ENCODE assay signal across 9 mouse cellular contexts in the genomic region with DNA sequence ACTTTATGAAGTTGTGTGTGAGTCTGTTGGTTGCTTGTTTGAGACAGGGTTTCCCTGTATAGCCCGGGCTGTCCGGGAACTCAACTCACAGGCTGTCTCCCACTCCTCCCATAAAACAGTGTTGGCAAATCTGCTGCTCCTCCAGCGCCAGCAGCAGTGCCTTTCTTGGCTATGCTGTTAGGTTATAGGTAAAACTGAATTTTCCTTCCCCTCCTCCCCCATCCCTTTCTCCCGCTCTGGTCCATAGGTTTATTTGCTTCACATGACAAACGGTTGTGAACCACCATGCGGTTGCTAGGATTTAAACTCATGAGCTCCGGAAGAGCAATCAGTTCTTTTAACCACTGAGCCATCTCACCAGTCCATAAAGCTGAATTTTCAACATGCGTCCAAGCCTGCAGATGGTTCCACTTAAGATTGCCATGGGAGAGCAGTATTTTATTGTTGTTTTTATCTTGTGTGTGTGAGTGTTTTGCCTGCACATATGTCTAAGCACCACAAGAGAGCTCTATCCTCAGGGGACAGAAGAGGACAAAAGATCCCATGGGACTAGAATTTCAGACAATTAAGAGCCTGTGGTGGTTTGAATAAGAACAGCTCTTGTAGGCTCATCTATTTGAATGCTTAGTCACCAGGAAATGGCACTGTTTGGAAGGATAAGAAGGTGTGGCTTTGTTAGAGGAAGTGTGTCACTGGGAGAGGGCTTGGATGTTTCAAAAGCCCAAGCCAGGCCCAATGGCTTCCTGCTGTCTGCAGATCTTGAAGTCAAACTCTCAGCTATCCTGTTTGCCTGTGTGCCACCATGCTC. TPM values are rescaled to one million over a fixed set of nuclear protein-coding genes. Genes with fewer than 3 reads are reported as not detected.
DNase-seq lines count a peak whose midpoint lies in the region; ATAC-seq lines count a peak whose summit lies in the region.
"Had no signal": no experiment of that assay in that cellular context is flagged by ENCODE, and none has a peak within 500 bp of the region (broad histone marks: within the 10 kb centered on the region; RNA-seq: fewer than 3 reads in every experiment).

No protein-coding gene starts in this region.

- peak overlapping the region; percentile 50 for H3K4me2 ChIP-seq in lung, embryonic 15.5 days
- H3K4me2 ChIP-seq in embryonic facial prominence, embryonic 11.5 days (ENCODE audit: low read depth, low read length), result peak overlapping the region; percentile 40
- peak overlapping the region; percentile 40 for H3K4me2 ChIP-seq in stomach, embryonic 14.5 days (replicated peaks; ENCODE audit: low read depth, low read length)

- no peaks in the 10 kb centered on the region for H3K27me3 ChIP-seq in lung, embryonic 15.5 days
- H3K27me3 ChIP-seq in embryonic facial prominence, embryonic 11.5 days (ENCODE audit: control insufficient read depth, insufficient read depth, low read length), result no peaks in the 10 kb centered on the region
- 0 out of 2 replicates have a peak, but pooled peaks cover 3% of the 10 kb centered on the region for H3K27me3 ChIP-seq in limb, embryonic 10.5 days (ENCODE audit: low read depth, poor library complexity, severe bottlenecking)
- no peaks in the 10 kb centered on the region for H3K27me3 ChIP-seq in stomach, embryonic 14.5 days (ENCODE audit: control insufficient read depth, insufficient read depth, low read length)

- peaks cover 14% of the 10 kb centered on the region; the same call in 1 of the 2 replicates for H3K4me1 ChIP-seq in lung, embryonic 15.5 days
- H3K4me1 ChIP-seq in embryonic facial prominence, embryonic 11.5 days (ENCODE audit: control insufficient read depth, insufficient read depth, low read length), result no peaks in the 10 kb centered on the region; the same call in 1 of the 2 replicates
- H3K4me1 ChIP-seq in limb, embryonic 10.5 days, result peaks cover 20% of the 10 kb centered on the region
- H3K4me1 ChIP-seq in stomach, embryonic 14.5 days (ENCODE audit: control insufficient read depth, insufficient read depth, low read length), result no peaks in the 10 kb centered on the region

- peak; percentile 44; the same call in 1 of the 2 replicates for ATAC-seq in lung, embryonic 15.5 days (ENCODE audit: borderline replicate concordance, extremely low read depth, low FRiP score, low TSS enrichment)
- peak; percentile 34; the same call in 1 of the 2 replicates for ATAC-seq in embryonic facial prominence, embryonic 11.5 days (replicated peaks; ENCODE audit: insufficient number of reproducible peaks, low FRiP score, low TSS enrichment, low read depth)
- no peak for ATAC-seq in stomach, embryonic 14.5 days (ENCODE audit: insufficient number of reproducible peaks, insufficient read depth, low FRiP score, low read depth)

- H3K27ac ChIP-seq in lung, embryonic 15.5 days, result no peak overlapping the region
- H3K27ac ChIP-seq in embryonic facial prominence, embryonic 11.5 days (replicated peaks; ENCODE audit: low read depth, low read length), result no peak overlapping the region
- H3K27ac ChIP-seq in limb, embryonic 10.5 days, result peak overlapping the region; percentile 46
- H3K27ac ChIP-seq in stomach, embryonic 14.5 days (ENCODE audit: low read length), result no peak overlapping the region

- H3K4me3 ChIP-seq in lung, embryonic 15.5 days, result peak overlapping the region; percentile 24
- peak overlapping the region; percentile 17; the same call in 1 of the 2 replicates for H3K4me3 ChIP-seq in embryonic facial prominence, embryonic 11.5 days (ENCODE audit: low read depth, low read length)
- peak overlapping the region; percentile 40 for H3K4me3 ChIP-seq in limb, embryonic 10.5 days
- H3K4me3 ChIP-seq in stomach, embryonic 14.5 days (ENCODE audit: low read depth, low read length), result peak overlapping the region; percentile 19
- H3K4me3 ChIP-seq: erythroblast, embryonic 14.5 days had no signal

- no peak for DNase-seq in lung, postnatal 14 days
- peak; percentile 47 for DNase-seq in embryonic facial prominence, embryonic 11.5 days (ENCODE audit: low spot score)
- DNase-seq in limb, embryonic 10.5 days (ENCODE audit: low spot score), result no peak
- no peak for DNase-seq in cerebellum, adult 18-20 months
- no peak for DNase-seq in urinary bladder, postnatal 25 days (ENCODE audit: low spot score)
- DNase-seq in frontal cortex, adult 2 months (ENCODE audit: extremely low spot score in 1 of 2, low spot score in 1 of 2), result no peak

- H3K36me3 ChIP-seq in lung, embryonic 15.5 days, result no peaks in the 10 kb centered on the region
- no peaks in the 10 kb centered on the region for H3K36me3 ChIP-seq in embryonic facial prominence, embryonic 11.5 days (replicated peaks; ENCODE audit: control insufficient read depth, insufficient read depth, low read depth, low read length)
- no peaks in the 10 kb centered on the region for H3K36me3 ChIP-seq in limb, embryonic 10.5 days
- H3K36me3 ChIP-seq in stomach, embryonic 14.5 days (ENCODE audit: control insufficient read depth, insufficient read depth, low read length), result no peaks in the 10 kb centered on the region

- 43% methylated on average over 8 of the region's 8 CpGs for WGBS in lung, embryonic 15.5 days
- 53% methylated on average over 8 of the region's 8 CpGs for WGBS in embryonic facial prominence, embryonic 11.5 days
- 44% methylated on average over 8 of the region's 8 CpGs for WGBS in limb, embryonic 10.5 days
- 41% methylated on average over 8 of the region's 8 CpGs for WGBS in stomach, embryonic 14.5 days

- H3K9ac ChIP-seq in lung, embryonic 15.5 days, result no peak overlapping the region
- peak overlapping the region; percentile 8; the same call in 1 of the 2 replicates for H3K9ac ChIP-seq in embryonic facial prominence, embryonic 11.5 days (replicated peaks; ENCODE audit: low read length)
- 0 out of 2 replicates have a peak overlapping the region, but pooled peaks have one; percentile 4 for H3K9ac ChIP-seq in stomach, embryonic 14.5 days (replicated peaks; ENCODE audit: low read depth, low read length)

- H3K9me3 ChIP-seq in lung, embryonic 15.5 days, result no peaks in the 10 kb centered on the region
- H3K9me3 ChIP-seq in embryonic facial prominence, embryonic 11.5 days (replicated peaks; ENCODE audit: control insufficient read depth, low read length), result no peaks in the 10 kb centered on the region
- no peaks in the 10 kb centered on the region for H3K9me3 ChIP-seq in limb, embryonic 10.5 days (replicated peaks)
- H3K9me3 ChIP-seq in stomach, embryonic 14.5 days (ENCODE audit: control insufficient read depth, low read depth, low read length), result no peaks in the 10 kb centered on the region

RNA-seq across cellular contexts. Expression of gene Tbc1d7, which starts 12.2 kb away (rescaled TPM):
- polyA plus RNA-seq in lung, embryonic 15.5 days (2015; fragmentation: Nextera tagmentation; extraction: Ambion mirVana), result 48.4 and 50.2 TPM in 2 replicates
- 71.5 and 72.9 TPM in 2 replicates for polyA plus RNA-seq in embryonic facial prominence, embryonic 11.5 days (2014; fragmentation: Nextera tagmentation; extraction: Ambion mirVana)
- 63.5 and 67.6 TPM in 2 replicates for polyA plus RNA-seq in limb, embryonic 10.5 days (2016; fragmentation: Nextera tagmentation; extraction: Ambion mirVana)
- polyA plus RNA-seq in stomach, embryonic 14.5 days (2014; fragmentation: Nextera tagmentation; extraction: Ambion mirVana), result 47.8 and 51.6 TPM in 2 replicates
- 31.6 and 35.8 TPM in 2 replicates for polyA plus RNA-seq in frontal cortex, adult 2 months (2012; rRNA removed)
